Mouse (Mus musculus): Measurements from ENCODE around the gene Chrnd. TPM values are rescaled to one million over a fixed set of nuclear protein-coding genes. Genes with fewer than 3 reads are reported as not detected.

Gene Chrnd
- polyA plus RNA-seq (2012; rRNA removed) = not detected in 2 replicates

- DNase-seq (ENCODE audit: low read depth in 1 of 2, low spot score in 2 of 2) = no peak
- peaks cover 14% of the 10 kb centered on the region for H3K27me3 ChIP-seq (ENCODE audit: control insufficient read depth, insufficient read depth, low read length)
These were observed at the start of gene Chrnd for GRCm38 (mm10) chr1:87190429-87190828. Gene Chrnd, plus strand, starts transcription at chr1:87190607.

DNA sequence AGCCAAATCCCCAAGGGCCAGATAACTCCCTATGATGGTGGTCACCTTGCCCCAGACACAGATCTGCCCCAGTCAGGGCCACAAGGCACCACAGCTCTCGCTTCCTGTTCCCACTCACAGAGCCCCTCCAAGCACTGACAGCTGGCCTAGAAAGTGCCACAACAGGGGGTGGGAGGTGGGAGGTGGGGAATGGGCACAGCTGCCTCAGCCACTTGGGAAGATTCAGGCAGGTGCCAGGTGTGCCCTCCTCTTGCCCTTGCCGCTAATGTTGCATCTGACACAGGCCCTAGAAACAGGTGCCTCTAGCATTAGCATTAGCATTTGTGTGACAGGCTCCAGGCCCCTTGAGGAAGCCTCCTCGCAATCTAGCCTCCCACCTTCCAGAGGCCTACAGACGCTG, 48.9 kb upstream of the Chrnd start:
- WGBS = 87% methylated on average over 4 of the region's 4 CpGs
- no peak for TF ChIP-seq CTCF (IDR thresholded peaks at IDR 0.05; ENCODE audit: extremely low read depth, insufficient read depth, insufficient read length, insufficient replicate concordance)
- TF ChIP-seq POLR2A (IDR thresholded peaks at IDR 0.05; ENCODE audit: low read depth, low read length) = no peak
- H3K36me3 ChIP-seq (ENCODE audit: control insufficient read depth, insufficient read depth, low read length) = no peaks in the 10 kb centered on the region
- H3K27me3 ChIP-seq (ENCODE audit: control insufficient read depth, insufficient read depth, low read length) = no peaks in the 10 kb centered on the region
- H3K27ac ChIP-seq (ENCODE audit: insufficient read depth, low read length) = no peak overlapping the region
- H3K4me1 ChIP-seq (ENCODE audit: control insufficient read depth, insufficient read depth, insufficient read length) = no peaks in the 10 kb centered on the region
- DNase-seq (ENCODE audit: low read depth in 1 of 2, low spot score in 2 of 2) = no peak
- no peak overlapping the region for H3K4me3 ChIP-seq (ENCODE audit: extremely low read depth, insufficient read depth, insufficient read length)

More at GRCm38 (mm10) chr1:87190429-87190828, at the start of gene Chrnd:
- TF ChIP-seq POLR2A (IDR thresholded peaks at IDR 0.05; ENCODE audit: low read depth, low read length) (no peak), CTCF (IDR thresholded peaks at IDR 0.05; ENCODE audit: extremely low read depth, insufficient read depth, insufficient read length, insufficient replicate concordance) (no peak)
- H3K4me3 ChIP-seq (ENCODE audit: extremely low read depth, insufficient read depth, insufficient read length) = no peak within 1 kb of the TSS
- H3K36me3 ChIP-seq (ENCODE audit: control insufficient read depth, insufficient read depth, low read length) = no peaks in the 10 kb centered on the region
- H3K4me1 ChIP-seq (ENCODE audit: control insufficient read depth, insufficient read depth, insufficient read length) = peaks cover 7% of the 10 kb centered on the region; the same call in 1 of the 2 replicates
- no peak within 1 kb of the TSS for H3K27ac ChIP-seq (ENCODE audit: insufficient read depth, low read length)
- WGBS = 42% methylated on average over 4 of the region's 4 CpGs

DNA sequence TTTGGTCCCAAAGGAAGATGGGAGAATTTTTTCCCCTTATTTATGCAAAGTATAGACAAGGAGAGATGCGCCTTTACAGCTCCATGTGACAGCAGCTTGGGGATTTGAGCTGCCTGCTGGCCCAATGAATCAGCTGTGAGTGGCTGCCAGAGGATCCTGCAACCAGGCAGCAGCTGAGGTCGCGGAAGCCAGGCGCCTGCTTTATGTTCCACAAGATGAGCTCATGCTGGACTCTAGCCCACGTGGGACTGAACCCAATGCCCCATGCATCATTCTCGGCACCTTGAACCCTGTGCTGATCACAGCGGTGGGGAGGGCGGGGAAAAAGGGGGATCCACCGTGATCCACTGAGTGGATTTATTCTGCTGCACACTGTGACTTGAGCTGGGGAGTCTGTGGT, 48.0 kb upstream of the Chrnd start:
- DNase-seq (ENCODE audit: low read depth in 1 of 2, low spot score in 2 of 2) = no peak
- H3K27me3 ChIP-seq (ENCODE audit: control insufficient read depth, insufficient read depth, low read length) = no peaks in the 10 kb centered on the region
- H3K4me3 ChIP-seq (ENCODE audit: extremely low read depth, insufficient read depth, insufficient read length) = no peak overlapping the region
- H3K36me3 ChIP-seq (ENCODE audit: control insufficient read depth, insufficient read depth, low read length) = no peaks in the 10 kb centered on the region
- no peaks in the 10 kb centered on the region for H3K4me1 ChIP-seq (ENCODE audit: control insufficient read depth, insufficient read depth, insufficient read length)
- WGBS = 81% methylated on average over 9 of the region's 9 CpGs
- no peak for TF ChIP-seq CTCF (IDR thresholded peaks at IDR 0.05; ENCODE audit: extremely low read depth, insufficient read depth, insufficient read length, insufficient replicate concordance)
- no peak for TF ChIP-seq POLR2A (IDR thresholded peaks at IDR 0.05; ENCODE audit: low read depth, low read length)
- no peak overlapping the region for H3K27ac ChIP-seq (ENCODE audit: insufficient read depth, low read length)

GRCm38 (mm10) chr1:87143141-87143540, 47.3 kb upstream of the Chrnd start:
- no peak overlapping the region for H3K4me3 ChIP-seq (ENCODE audit: extremely low read depth, insufficient read depth, insufficient read length)
- H3K27ac ChIP-seq (ENCODE audit: insufficient read depth, low read length) = no peak overlapping the region
- TF ChIP-seq POLR2A (IDR thresholded peaks at IDR 0.05; ENCODE audit: low read depth, low read length) (no peak), CTCF (IDR thresholded peaks at IDR 0.05; ENCODE audit: extremely low read depth, insufficient read depth, insufficient read length, insufficient replicate concordance) (no peak)
- DNase-seq (ENCODE audit: low read depth in 1 of 2, low spot score in 2 of 2) = no peak
- no peaks in the 10 kb centered on the region for H3K36me3 ChIP-seq (ENCODE audit: control insufficient read depth, insufficient read depth, low read length)
- no peaks in the 10 kb centered on the region for H3K4me1 ChIP-seq (ENCODE audit: control insufficient read depth, insufficient read depth, insufficient read length)
- no peaks in the 10 kb centered on the region for H3K27me3 ChIP-seq (ENCODE audit: control insufficient read depth, insufficient read depth, low read length)
- 89% methylated on average over 10 of the region's 10 CpGs for WGBS

GRCm38 (mm10) chr1:87149422-87149821, 41.0 kb upstream of the Chrnd start:
- H3K4me1 ChIP-seq (ENCODE audit: control insufficient read depth, insufficient read depth, insufficient read length) = peaks cover 4% of the 10 kb centered on the region
- no peaks in the 10 kb centered on the region for H3K36me3 ChIP-seq (ENCODE audit: control insufficient read depth, insufficient read depth, low read length)
- 39% methylated on average over 13 of the region's 13 CpGs for WGBS
- peaks cover 5% of the 10 kb centered on the region; the same call in 1 of the 2 replicates for H3K27me3 ChIP-seq (ENCODE audit: control insufficient read depth, insufficient read depth, low read length)
- DNase-seq (ENCODE audit: low read depth in 1 of 2, low spot score in 2 of 2) = no peak
- H3K4me3 ChIP-seq (ENCODE audit: extremely low read depth, insufficient read depth, insufficient read length) = no peak overlapping the region
- no peak overlapping the region for H3K27ac ChIP-seq (ENCODE audit: insufficient read depth, low read length)
- TF ChIP-seq POLR2A (IDR thresholded peaks at IDR 0.05; ENCODE audit: low read depth, low read length) = no peak
- TF ChIP-seq CTCF (IDR thresholded peaks at IDR 0.05; ENCODE audit: extremely low read depth, insufficient read depth, insufficient read length, insufficient replicate concordance) = no peak

DNA sequence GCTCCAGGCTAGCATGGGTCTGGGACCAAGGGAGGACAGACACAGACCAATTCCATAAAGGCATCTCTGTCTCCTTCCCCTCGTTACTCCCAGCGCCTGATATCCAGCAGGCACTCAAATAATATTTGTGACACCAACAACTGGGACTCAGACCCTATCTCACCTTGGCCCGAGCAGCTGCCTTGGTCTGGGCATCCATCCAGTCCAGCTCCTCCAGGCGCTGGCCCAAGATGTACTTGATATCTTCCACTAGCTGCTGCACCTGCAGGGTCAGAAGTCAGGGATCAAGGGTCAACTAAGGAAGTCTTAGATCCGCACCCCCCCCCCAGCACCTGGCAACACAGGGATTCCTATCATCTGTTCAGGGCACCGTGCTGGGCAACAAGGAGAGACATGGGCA, 39.1 kb upstream of the Chrnd start:
- 88% methylated on average over 6 of the region's 6 CpGs for whole genome bisulfite sequencing
- no peaks in the 10 kb centered on the region for H3K36me3 ChIP-seq (ENCODE audit: control insufficient read depth, insufficient read depth, low read length)
- H3K27ac ChIP-seq (ENCODE audit: insufficient read depth, low read length) = no peak overlapping the region
- peaks cover 10% of the 10 kb centered on the region for H3K27me3 ChIP-seq (ENCODE audit: control insufficient read depth, insufficient read depth, low read length)
- H3K4me3 ChIP-seq (ENCODE audit: extremely low read depth, insufficient read depth, insufficient read length) = no peak overlapping the region
- no peak for TF ChIP-seq POLR2A (IDR thresholded peaks at IDR 0.05; ENCODE audit: low read depth, low read length)
- TF ChIP-seq CTCF (IDR thresholded peaks at IDR 0.05; ENCODE audit: extremely low read depth, insufficient read depth, insufficient read length, insufficient replicate concordance) = no peak
- no peak for DNase-seq (ENCODE audit: low read depth in 1 of 2, low spot score in 2 of 2)
- peaks cover 7% of the 10 kb centered on the region for H3K4me1 ChIP-seq (ENCODE audit: control insufficient read depth, insufficient read depth, insufficient read length)

DNA sequence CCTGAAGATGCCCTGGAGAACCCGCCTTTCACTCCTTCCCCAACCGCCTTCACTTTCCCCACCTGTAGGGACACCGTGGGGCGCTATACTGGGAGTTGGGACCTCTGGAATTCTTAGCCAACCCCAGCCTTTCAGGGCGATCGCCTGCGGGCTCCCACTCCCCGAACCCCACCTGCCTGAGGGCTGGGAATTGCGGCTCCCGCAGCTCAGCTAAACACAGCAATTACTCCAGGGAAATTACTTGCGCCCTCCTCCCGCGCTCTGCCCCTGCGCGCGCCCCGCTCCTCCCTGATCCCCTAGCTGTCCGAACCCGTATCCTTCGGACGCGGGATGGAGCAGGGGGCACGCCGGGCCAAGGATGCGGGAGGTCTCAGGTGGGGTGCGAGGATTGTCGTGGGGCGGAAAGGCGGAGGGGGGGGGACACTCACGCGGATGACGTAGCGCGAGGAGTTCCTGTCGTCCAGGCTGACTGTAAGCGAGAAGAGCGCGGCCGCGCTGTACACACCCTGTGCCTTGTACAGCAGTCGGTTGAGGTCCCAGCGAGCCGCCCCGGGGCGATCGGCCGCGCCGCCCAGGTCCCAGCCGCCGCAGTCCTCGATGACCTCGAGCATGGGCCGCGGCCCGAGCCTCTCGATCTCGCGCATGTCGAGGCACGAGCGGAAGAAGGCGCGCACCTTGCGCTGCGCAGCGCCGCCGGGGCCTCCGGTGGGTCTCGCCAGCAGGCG, 36.5 kb upstream of the Chrnd start:
- Histone ChIP-seq H3K36me3 (ENCODE audit: control insufficient read depth, insufficient read depth, low read length) (no peaks in the 10 kb centered on the region), H3K27ac (ENCODE audit: insufficient read depth, low read length) (no peak overlapping the region), H3K4me1 (ENCODE audit: control insufficient read depth, insufficient read depth, insufficient read length) (peaks cover 7% of the 10 kb centered on the region), H3K4me3 (ENCODE audit: extremely low read depth, insufficient read depth, insufficient read length) (no peak overlapping the region), H3K27me3 (ENCODE audit: control insufficient read depth, insufficient read depth, low read length) (peaks cover 11% of the 10 kb centered on the region)
- no peak for DNase-seq (ENCODE audit: low read depth in 1 of 2, low spot score in 2 of 2)
- WGBS = 4% methylated on average over 66 of the region's 72 CpGs
- no peak for TF ChIP-seq POLR2A (IDR thresholded peaks at IDR 0.05; ENCODE audit: low read depth, low read length)
- TF ChIP-seq CTCF (IDR thresholded peaks at IDR 0.05; ENCODE audit: extremely low read depth, insufficient read depth, insufficient read length, insufficient replicate concordance) = no peak

All from spleen, adult 2 months (tissue).